Mouse (Mus musculus) ovary, postnatal 10 days (tissue): ENCODE results near the gene Smyd1.

Experiments used
- DNase-seq: peaks from one replicate; pipeline ENCODE4 v3.0.0; 2022; ENCODE audit warnings: low spot score

Gene Smyd1

DNA sequence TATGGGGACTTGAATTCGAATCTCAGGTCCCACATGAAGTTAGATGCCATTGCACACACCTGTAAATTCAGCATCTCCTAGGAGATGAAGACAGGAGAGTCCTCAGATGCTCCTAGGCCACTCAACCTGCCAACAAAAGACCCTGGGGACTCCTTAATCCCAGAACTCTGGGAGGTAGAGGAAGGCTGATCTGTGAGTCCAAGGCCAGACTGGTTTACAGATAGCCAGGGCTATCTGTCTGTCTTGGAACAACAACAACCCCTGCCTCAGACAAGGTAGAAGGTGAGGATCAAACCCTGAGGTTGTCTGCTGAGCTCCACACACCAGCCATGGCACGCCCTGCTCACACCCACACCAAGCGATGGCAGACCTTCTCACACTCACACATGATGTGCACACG lies 62.9 kb downstream of the Smyd1 start:
- DNase-seq = no peak

DNA sequence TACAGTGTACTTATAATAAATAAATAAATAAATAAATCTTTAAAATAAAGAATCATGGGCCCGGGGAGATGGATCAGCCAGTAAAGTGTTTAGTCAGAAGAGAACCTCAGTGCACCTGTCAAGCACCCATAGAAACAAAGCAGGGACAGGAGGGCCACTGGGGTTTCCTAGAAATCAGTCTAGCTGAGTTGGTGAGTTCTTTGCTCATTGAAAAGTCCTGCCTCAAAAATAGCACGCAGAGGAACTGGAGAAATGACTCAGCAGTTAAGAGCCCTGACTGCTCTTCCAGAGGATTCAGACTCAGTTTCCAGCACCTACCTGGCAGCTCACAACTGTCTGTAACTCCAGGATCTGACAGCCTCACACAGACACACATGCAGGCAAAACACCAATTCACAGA lies 63.5 kb downstream of the Smyd1 start:
- DNase-seq = no peak

DNA sequence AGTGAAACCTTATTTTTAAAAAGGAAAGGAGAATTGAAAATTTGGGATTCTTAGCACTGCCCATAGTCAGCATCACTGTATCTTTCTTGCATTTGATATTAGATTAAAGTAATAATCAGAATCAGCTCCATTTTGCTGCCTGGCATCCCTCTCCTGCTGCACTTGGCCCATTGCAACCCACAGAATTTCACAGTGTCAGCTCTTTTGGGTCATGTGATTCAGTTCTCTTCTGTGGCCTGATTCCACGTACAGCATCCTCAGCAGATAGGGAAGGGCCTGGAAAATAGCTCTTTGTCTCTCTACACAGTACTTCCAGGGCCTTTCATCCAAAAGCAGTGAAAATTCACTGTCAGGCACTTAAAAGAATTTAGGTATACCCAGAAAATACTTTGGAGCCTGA lies 64.7 kb downstream of the Smyd1 start:
- no peak for DNase-seq

DNA sequence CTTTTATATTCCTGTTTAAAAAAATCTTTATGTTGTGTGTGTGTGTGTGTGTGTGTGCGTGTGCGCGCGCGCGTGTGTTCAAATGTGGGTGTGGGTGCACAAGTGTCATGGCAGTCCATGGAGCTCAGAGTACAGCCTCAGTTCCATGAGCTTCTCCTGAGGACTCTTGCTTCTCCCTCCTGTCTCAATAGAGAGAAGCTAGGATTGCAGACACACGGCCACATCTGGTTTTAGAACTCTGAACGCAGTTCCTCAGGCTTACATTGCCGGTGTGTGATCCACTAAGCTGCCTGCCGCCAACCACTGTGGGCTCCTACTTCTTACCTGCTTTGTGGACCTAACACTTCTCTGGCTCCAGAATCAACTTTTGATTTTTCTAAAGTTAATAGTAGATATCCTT lies 65.9 kb downstream of the Smyd1 start:
- no peak for DNase-seq

DNA sequence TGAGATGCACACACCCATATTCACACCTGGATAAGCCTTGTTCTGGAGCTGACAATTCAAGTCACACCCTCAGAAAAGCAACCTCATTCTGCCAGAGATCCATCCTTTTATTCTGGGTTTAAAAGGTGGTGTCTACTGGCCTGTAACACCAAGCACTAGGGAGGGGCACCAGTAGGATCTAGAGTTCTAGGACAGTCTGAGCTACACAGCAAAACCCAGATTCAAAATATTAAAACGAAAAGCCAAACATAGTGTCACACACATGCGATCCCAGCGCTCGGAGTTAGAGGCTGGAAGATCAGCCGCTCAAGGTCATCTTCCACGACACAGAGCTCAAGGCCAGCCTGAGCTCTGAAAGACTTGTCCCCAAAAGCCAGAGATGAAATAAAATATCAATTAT lies 67.6 kb downstream of the Smyd1 start:
- no peak for DNase-seq

DNA sequence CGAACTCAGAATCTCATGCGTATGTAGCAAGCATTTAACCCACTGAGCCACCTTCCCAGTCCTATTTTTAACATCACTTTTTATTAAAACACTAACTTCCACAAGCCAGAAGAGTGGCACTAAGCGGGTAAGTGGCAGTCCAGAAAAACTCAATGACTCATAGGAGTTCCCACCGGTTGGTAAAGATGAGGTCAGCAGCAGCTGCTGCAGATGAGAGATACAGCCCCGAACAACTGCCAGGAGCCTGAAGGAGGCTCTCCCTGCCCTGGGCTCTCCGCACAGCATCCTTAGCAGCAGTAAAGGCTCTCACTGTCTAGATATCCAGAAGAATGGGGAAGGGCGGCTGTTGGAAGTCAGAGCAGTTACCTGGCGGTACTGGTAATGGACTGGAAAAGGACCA lies 71.1 kb downstream of the Smyd1 start:
- no peak for DNase-seq

DNA sequence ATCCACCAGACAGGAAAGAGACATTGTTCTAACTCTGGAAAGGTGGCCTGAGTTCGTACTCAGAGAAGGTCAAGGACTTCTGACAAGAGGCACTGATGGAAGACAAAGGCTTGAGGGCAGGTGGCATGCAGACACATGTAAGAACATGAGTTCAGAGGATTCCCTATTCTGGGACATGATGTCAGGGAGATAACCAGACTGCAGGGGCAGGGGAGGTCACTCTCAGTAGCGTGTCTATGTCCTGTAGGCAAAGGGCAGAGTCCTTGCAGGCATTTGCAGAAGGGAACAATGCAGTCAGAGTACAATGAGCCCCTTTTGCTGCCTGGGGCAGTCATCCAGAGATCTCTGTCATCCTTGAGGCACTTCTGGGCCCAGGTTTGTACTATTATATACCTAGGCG lies 72.4 kb downstream of the Smyd1 start:
- no peak for DNase-seq

DNA sequence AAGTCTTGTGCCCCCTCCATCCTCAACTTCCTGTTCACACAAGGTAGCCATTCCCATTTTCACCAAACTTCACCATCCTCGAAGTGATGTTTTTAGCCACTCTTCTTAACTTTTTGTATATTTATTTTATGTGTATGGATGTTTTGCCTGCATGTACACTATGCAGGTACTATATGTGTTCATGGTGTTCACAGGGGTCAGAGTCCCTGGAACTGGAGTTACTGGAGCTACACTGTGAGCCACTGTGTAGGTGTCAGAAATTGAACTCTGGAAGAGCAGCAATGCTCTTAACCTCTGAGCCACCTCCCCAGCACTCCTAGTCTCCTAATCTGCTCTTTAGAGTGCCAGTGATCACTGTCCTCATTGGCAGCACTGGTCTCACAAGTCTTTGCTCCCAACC lies 73.6 kb downstream of the Smyd1 start:
- no peak for DNase-seq

DNA sequence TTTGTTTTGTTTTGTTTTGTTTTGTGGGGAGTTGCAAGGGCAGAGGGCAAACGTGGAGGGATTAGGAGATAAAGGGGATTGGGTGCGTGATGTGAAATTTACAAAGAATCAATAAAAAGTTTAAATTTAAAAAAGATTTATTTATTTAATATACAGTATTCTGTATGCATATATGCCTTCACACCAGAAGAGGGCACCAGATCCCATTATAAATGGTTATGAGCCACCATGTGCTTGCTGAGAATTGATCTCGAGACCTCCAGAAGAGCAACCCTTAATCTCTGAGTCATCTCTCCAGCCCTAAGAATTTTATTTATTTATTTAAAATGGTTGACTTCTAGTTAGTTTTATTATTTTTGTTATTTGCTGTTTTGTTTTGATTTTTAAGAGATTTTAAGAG lies 78.8 kb downstream of the Smyd1 start:
- DNase-seq = no peak

DNA sequence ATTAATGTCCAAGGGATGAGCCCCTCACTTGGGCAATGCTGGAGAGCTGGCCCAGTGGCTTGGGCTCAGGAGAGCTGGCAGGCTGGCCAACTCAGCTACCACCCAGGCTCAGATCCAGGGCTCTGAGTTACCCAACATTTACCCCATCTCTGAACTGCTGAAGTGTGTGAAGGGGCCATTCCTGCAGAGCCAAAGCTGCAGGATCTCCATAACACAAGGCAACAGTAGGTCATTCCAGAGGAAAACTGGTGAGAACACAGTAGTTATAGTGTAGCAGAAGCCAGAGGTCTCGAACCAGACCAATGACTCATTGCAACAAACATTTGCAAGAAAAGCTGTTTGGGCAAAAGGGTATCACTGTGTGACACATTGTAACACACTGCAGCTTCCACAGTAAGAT lies 79.2 kb downstream of the Smyd1 start:
- DNase-seq = no peak

DNA sequence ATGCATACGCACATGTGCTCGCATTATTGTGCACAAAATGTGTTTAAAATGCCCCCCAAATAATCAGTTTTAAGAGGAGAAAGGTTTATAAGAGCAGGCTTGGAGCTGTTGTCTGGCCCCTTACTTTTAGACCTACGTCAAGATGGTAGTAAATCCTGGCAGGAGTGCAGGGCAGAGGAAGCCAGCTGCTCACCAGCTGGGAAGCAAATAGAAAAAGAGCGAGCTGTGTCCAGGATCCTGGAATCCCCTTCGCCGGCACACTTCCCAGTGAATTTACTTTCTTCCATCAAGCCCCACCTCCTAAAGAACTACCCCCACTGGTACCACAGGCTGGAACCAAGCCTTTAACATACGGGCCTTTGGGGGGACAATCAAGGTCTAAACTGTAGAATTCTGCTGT lies 81.2 kb downstream of the Smyd1 start:
- no peak for DNase-seq

DNA sequence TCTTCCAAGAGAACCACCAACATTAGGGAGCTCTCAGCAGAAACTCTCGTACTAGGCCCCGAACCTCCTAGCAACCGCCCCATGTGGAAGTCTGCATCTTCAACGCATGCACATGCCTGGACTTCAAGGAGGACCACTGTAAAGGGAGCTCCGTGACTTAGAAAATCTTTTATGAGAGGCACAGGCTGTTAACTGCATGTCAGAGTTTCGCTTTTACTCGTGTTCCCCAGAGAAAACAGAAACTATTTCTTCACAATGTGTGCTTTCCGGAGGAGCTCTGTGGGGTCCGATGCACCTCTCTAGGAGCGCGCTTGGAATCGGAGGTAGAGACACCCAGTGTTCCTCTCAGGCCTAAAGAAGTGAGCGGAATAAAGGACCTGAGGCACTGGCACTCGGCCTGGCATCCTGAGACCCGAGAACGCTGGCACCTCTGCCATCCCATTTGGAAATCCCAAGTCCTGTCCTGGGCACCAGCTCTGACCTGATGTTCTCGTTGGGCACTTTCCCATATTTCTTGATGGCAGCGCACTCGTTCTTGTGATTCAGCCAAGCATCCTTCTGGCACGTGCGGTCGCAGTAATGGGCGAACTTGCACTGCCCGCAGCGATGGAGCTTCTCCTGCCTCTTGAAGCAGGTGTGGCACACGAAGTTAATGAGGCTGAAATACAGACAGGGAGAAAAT lies 82.8 kb downstream of the Smyd1 start:
- no peak for DNase-seq

DNA sequence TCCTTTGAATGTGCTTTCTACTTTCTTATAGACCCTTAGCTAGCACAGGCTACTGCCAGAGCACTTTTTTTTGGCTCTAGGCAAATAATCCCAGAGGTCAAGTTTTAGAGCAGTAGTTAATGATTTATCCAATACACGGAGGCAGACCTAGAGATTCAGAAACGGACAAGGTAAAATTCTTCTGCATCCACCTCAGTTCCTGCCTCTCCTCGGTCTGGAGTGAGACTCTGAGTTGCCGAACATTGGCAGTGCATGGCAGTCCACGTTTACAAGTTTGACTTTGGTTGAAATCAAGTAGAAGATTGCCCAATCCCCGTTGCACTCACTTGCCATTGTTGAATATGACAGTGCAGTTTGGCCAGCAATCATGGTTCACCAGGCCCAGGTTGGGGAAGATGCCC lies 85.0 kb downstream of the Smyd1 start:
- no peak for DNase-seq

DNA sequence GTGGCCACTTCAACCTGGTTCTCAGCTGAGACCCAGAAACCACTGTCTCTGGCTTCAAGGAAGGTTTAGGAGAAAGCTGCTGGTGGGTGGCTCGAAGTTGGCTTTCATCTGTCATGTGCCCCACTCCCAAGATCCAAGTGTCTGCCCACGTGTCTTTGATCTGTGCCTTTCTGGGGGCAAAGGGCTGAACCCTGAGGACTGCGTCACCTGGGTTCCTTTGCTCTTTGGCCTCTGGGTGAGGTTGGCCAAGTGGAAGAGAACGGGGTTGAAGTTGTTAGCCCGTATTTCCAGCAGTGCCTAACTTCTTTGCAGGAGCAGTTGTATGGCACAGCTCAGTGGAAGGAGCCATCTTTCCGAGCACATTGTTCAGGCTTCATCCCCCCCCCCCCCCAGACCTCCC lies 85.5 kb downstream of the Smyd1 start:
- no peak for DNase-seq

DNA sequence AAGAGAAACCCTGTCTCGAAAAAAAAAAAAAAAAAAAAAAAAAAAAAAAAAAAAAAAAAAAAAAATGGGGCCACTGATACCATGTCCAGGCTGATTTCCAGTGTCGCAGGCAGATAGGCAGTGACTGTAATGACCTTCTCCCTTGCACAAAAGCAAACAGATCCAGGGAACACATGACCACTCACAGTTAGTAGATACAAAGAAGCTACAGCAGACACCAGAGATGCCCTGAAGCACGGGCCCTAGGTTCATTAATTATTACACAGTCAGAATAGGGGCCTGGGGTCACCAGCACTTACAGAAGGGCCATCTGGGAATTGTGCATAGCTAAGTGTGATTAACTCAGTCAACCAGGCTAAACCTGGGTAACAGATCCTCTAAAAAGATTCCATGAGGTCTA lies 86.1 kb downstream of the Smyd1 start:
- no peak for DNase-seq

DNA sequence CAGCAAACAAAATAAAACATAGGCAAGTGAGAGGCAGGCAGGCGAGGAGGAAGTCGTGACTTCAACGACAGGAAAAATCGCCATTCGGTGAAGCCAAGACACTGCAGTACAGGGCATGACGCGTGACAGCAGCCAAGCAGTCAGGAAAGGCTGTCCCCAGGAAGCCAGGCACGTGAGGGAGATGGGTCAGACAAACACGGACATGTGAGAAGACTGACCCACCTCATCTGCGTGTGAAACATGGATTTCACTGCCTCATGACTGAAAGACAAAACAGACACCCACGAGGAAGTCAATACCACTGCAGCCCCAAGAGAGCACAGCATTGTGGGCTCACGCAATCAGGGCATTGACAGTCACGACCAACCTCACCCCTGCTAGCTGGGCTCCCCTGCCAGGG lies 86.9 kb downstream of the Smyd1 start:
- no peak for DNase-seq

DNA sequence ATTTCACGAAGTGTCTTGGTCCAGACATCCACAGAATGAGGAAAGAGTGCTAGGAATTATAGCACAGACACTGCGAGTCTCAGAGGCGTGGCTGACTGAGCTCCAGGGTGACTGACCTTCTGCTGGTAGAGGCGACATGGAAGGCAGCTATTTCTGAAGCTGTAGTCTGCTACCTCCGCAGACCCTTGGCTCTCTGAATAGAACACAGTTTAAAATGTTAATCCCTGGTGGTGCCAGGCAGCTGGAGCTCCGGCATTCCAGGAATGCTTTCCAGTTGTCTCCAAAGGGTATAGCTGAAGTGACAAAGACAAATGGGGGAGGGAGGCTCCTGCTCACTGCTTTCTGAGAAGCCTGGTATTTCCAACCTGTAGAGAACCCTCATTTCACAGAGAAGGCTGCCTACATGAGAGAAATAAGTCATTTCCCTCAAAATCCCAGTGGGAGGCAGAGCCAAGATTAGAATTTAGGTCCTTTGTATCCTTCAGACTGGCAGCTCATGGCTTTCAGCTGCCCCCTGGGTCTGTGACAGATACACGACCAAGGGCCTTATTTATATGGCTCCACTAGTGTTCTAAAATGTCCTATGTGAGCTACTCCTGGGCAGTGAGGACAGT lies 94.8 kb downstream of the Smyd1 start:
- no peak for DNase-seq

DNA sequence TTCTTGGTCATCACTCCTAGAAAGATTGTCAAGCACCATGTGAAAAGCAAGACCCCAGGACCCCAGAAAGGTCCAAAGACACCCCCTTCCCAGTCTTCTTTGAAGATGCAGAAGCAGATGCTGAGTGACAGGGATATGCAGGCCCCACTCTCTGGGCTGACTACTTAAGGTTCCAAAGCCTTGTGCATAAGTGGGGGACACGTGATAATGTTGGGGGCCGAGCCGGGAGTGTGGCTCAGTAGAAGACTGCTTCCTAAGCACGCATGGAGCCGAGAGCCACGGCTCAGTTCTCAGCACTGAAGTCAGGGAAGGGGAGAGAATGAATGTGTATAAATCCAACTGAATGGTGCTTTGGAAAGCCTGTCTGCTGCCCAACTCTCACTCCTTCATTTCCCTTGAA lies 95.5 kb downstream of the Smyd1 start:
- no peak for DNase-seq

DNA sequence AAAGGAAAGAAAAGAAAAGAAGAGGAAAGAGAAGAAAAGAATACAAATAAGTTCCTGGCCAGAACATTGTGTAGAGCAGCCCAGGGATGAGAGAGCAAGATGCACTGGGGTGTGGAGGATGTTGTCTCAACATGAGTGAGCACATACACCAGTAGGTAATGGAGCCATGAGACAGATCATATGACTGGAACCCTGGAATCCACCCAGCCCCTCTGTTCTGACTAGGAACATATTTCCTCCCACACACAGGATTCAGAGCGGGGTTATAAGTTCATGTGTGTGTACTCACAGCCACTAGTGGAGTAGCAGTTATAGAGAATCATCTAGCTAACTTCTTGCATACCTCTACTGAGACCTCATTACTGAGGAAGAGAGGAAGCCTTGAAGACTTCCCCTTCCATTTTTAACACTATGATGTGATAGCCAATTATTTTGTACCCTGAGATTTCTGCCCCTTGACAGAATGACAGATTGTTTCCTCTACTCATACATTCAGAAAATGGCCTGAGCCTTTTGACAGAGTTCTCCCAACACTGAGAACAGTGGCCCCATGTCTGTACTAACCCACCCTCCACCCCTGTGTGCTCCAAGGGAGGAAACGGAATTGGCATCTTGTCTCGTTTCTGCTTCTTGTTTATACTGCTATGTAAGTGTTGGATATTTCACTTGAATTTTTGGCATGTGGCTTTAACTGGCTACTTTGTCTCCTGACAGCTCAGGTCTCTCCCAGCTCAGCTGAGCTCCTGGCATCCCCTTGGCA lies 97.7 kb downstream of the Smyd1 start:
- no peak for DNase-seq

DNA sequence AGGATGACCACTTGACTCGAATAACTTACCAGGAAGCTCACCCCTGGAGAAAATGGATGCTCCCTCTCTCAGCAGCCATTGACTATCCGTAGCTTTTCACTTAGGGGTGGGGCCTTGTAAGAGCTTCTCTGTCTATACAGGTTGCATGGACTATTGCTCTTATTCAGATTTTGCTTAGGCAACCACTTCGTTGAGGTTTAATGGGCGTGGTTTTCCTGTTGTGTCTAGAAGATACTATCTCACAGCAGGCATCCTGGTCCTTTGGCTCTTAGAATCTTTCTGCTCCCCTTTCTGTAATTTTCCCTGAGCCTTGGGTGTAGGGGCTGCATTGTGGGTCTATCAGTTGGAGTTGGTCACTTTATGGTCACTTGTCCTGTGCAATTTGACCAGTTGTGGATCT lies 100.5 kb downstream of the Smyd1 start:
- no peak for DNase-seq

DNA sequence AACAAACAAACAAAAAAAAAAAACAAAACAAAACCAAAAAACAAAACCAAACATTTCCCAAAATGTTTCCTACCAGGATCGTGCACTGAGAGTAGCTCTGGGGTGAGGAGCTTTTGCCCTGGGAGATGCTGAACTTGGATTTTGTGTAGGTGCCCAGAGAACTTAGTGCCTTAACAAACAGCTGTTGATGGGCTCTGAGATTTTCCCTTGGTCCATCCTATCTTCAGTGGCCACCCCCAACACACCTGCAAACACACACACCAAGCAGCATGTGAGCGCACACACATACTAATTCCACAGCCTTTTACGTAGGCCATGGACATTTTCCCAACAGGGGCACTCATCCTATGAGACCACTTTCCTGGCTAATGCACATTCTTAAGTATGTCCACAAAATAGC lies 109.6 kb downstream of the Smyd1 start:
- DNase-seq = no peak

DNA sequence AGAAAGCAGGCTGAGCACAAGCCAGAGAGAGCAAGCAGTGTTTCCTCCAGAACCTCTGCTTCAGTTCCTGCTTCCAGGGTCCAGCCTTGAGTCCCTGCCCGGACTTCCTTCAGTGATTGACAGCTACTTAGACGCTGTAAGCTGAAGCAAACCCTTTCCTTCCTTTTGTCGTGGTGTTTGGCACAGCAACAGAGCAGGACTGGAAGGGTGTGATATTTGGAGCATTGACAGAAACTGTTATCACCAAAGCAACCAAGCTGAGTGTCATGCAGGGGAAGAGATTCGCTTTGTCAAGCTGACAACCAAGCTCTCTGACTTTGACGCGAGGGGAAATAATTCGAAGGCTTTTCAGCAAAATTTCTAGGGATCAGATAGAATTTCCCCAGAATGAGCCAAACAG lies 110.1 kb downstream of the Smyd1 start:
- DNase-seq = no peak

DNA sequence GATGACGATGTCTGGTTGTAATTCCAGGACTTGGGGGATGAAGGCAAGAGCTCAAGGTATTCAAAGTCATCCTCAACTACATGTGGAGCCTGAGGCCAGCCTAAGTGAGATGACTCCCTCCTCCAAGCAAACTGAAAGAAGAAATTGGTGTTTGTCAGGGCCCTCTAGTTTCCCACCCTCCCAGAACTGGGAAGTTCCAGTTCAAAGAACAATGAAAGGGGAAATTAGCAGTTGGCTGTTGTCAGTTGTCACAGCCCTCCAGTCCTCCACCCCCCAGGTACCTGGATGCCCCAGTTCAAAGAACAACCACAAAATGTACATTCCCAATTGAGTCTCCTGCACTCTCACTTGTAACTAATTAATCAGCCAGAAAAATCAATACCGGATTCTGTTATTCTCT lies 113.3 kb downstream of the Smyd1 start:
- DNase-seq = no peak

DNA sequence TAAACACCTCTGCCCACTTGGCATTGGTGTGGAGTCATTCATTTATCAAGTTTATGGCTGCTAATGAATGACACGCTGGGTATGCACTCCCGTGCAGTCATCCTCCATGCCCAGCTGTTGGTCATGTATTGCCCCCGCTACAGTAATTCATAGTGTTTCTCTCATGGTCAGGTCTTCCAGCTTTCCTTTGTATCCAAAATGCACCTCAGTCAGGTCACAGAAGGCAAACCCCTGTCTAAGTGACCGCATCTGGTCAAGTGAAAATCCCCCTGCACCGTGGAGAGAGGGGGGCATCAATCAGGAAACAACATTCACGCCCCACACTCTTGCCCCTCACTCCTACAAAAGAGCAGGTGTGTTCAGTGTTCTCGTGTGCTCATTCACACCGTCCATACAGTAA lies 117.9 kb downstream of the Smyd1 start:
- no peak for DNase-seq
